Mouse (Mus musculus) B cell, adult (primary cell): Measurements from ENCODE around the gene Gm10217. TPM values are rescaled to one million over a fixed set of nuclear protein-coding genes. Genes with fewer than 3 reads are reported as not detected.

Experiments used
- total RNA-seq: library from RNA; stranded (reverse); gene quantifications from 4 replicates; pipeline ENCODE4 v1.2.4, GENCODE M21; 2023; ENCODE audit not compliant: inconsistent age

Gm10217 gene
- total RNA-seq = not detected in 4 replicates

DNA sequence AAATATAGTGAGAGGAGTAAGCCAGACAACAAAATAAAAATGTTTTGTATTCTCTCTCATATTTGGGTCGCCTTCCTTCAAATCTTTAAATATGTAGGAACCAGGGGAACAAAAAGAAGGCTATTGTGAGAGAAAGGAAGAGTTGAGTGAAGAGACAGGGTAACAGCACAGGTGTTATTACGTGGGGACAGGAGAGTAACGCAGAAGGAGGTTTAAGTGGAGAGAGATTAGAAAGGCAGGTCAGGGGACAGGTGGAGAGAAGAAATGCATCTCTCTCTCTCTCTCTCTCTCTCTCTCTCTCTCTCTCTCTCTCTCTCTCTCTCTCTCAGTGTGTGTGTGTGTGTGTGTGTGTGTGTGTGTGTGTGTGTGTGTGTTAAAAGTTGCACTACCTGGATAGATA lies at the start of gene Gm10217:
Gene Gm10217, plus strand, starts transcription at position 301 of the 400 bp plus-strand sequence.

Other genes with a start within 250 kb of the Gm10217 start
- gene Fam155a, start 93.1 kb upstream of the Gm10217 start, total RNA-seq = not detected in 4 replicates
- 9.0 to 11.1 TPM (median 10.2 TPM) in 4 replicates for gene Lig4, start 113.4 kb downstream of the Gm10217 start, total RNA-seq
- gene Abhd13, start 113.5 kb downstream of the Gm10217 start, total RNA-seq = 15.9 to 18.4 TPM (median 16.8 TPM) in 4 replicates
- gene Tnfsf13b, start 142.2 kb downstream of the Gm10217 start, total RNA-seq = 0.63 to 2.0 TPM (median 0.70 TPM) in 4 replicates